Mouse (Mus musculus): ENCODE results near the gene Pxn.

GRCm38 (mm10) chr5:115486726-115487125 lies 19.8 kb upstream of the Pxn start:
- no peak for TF ChIP-seq CTCF (IDR thresholded peaks at IDR 0.05; ENCODE audit: low read depth)
- TF ChIP-seq EP300 (IDR thresholded peaks at IDR 0.05; ENCODE audit: low read depth): no peak
